Mouse (Mus musculus): ENCODE measurements around the gene Tmem214.

- TF ChIP-seq CTCF (conservative IDR thresholded peaks at IDR 0.05; ENCODE audit: insufficient read depth, insufficient read length, low read depth, low read length) (no peak), POLR2A (IDR thresholded peaks at IDR 0.05; ENCODE audit: low read depth, low read length) (no peak)
Measured at GRCm38 (mm10) chr5:30850556-30850925, 17.3 kb upstream of the Tmem214 start.
